Mouse (Mus musculus): ENCODE results near the gene P2ry13. TPM values are rescaled to one million over a fixed set of nuclear protein-coding genes. Genes with fewer than 3 reads are reported as not detected.

P2ry13 gene
- total RNA-seq, 2 experiments from 2014 or later, result 0.37 to 0.74 TPM

DNA sequence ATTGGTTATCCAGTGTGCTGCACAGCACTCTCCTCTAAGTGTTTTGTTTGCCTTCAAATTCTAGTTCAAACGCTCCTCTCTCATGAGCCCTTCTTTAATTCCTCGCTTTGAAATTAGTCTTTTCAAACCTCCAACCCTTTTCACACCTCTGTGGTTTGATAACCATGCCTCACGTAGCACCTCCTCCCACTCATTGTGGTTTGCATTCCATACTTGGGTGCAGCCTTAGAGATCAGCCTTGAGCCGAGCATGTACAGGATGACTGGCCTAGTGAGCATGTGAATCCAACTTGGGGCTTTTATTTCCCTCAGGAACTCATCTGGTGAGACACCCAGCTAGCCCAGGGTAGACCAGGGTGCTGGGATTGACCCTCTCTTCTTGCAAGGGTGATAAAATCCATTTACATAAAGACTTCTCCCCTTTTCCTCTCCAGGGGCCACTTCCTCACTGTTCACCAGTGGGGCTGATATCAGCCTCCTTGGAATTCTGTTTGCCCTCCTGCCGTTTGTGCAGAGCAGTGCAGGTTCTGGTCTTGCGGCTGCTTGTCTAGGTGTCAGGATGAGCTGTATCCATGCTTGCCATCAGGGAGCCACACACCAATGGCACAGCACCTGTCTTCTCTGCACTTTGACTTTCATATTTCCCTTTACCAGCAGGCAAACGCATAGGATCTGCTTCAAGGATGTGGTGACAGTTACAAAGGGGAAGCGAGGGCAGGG is 6.7 kb downstream of the P2ry13 start:
- intact Hi-C loops (cut with DNase I), result no loop called here

DNA sequence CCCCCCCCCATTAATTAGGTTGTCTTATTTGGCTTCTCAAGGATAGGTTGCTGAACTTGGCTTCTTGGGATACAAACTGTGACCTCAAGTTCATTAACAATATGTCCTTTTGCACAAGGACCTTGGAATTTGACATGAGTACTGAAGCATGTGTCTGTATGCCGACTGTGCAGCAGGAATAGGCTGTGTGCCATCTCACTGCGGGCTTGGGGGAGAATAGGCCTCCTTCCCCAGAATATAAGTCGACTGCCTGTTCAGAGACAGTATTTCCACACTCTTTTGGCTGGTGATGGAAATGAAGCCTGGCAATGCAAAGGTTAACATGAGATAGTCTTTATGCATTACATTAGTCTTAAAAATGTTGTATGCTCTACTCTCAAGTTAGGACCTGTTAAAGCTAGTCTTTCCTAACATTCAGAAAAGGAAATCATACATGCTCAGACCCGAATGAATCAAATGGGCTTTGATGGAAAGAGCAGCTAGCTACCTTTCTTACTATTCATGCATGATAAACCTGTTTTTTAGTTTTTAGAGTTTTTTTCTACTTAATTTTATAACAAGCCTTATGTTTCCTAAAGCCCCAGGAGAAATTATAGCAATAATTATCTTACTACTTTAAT is 13.2 kb downstream of the P2ry13 start:
- no peak for DNase-seq
- intact Hi-C loops (cut with DNase I), result no loop called here

More for the DNA sequence above, 6.7 kb downstream of the P2ry13 start:
- no peak for DNase-seq

GRCm38 (mm10) chr3:59194938-59195337 is 15.7 kb downstream of the P2ry13 start, which contains the start of gene Gpr87:
Gene Gpr87, minus strand, starts transcription at chr3:59195104.
- intact Hi-C loops (cut with DNase I), result no loop called here
- DNase-seq, result no peak

GRCm38 (mm10) chr3:59194099-59194498 is 16.6 kb downstream of the P2ry13 start:
- intact Hi-C loops (cut with DNase I), result no loop called here

DNA sequence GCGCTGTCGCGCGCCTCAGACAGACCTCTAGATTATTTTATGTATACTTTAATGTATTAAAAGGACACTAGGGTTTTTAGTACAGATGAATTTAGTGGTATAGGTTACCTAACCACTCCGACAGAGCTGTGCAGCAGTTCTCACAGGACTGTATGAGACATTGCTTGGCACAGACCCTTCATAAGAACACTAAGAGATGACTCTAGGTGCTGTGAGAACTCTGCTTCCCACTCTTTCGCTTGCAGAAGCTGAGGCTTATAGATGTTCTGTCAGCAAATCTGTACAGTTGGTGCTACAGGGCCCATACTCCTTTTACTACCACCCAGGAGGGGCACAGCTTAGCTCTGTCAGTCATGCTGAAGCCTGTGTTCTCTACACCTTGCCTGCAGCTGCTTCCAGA is 19.0 kb downstream of the P2ry13 start:
- intact Hi-C loops (cut with DNase I), result no loop called here

More at GRCm38 (mm10) chr3:59194099-59194498, 16.6 kb downstream of the P2ry13 start:
- no peak for DNase-seq

DNA sequence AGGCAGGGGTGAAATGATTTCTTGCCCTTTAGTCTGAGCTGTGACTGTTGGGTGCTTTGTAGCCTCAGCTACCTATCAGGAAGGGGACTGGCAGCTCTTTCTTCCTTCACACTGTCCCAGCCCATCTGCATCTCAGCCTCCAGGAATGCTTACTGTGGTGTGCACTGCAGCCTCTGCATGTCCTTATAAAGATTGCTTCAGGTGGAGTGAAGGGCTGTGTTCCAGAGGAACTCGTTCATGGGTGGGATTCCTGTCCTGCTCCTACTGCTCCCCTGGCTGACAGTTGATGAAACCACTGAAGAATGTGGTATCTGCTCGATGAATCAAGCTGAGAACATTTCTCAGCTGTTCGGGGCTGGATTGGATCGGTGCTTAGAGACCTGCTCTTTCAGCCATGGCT is 23.3 kb downstream of the P2ry13 start:
- intact Hi-C loops (cut with DNase I), result no loop called here
- no peak for DNase-seq

More for the DNA sequence above, 19.0 kb downstream of the P2ry13 start:
- no peak for DNase-seq

- no peak for DNase-seq
- intact Hi-C loops (cut with DNase I), result no loop called here
Measured at GRCm38 (mm10) chr3:59185662-59186061, 25.0 kb downstream of the P2ry13 start.

GRCm38 (mm10) chr3:59182129-59182528 is 28.6 kb downstream of the P2ry13 start:
- intact Hi-C loops (cut with DNase I), result no loop called here

DNA sequence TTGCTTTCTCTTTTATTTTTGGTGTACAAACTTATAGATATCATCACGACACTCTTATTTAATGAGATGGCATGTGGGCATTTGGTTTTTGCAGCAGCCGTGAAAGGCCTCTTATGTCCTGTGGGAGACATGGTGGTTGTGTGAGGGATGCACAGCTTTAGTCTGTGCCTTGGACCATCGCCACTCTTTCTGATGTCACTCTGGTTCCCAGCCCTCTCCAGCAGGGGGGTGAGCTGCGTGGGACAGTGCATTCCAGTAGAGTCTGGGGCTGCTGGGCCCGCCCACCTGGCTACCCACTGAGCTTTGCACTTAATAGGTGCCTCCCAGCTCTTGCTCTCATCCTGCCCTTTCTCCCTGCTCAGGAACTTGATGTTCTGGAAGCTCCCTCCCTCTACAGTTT is 29.5 kb downstream of the P2ry13 start:
- intact Hi-C loops (cut with DNase I), result no loop called here
- no peak for DNase-seq

More at GRCm38 (mm10) chr3:59182129-59182528, 28.6 kb downstream of the P2ry13 start:
- DNase-seq, result no peak

- intact Hi-C loops (cut with DNase I), result no loop called here
Measured at GRCm38 (mm10) chr3:59176871-59177270, 33.8 kb downstream of the P2ry13 start.

GRCm38 (mm10) chr3:59175234-59175633 is 35.4 kb downstream of the P2ry13 start:
- intact Hi-C loops (cut with DNase I), result no loop called here
- DNase-seq, result peak; percentile 43 to 67

More at GRCm38 (mm10) chr3:59176871-59177270, 33.8 kb downstream of the P2ry13 start:
- no peak for DNase-seq

DNA sequence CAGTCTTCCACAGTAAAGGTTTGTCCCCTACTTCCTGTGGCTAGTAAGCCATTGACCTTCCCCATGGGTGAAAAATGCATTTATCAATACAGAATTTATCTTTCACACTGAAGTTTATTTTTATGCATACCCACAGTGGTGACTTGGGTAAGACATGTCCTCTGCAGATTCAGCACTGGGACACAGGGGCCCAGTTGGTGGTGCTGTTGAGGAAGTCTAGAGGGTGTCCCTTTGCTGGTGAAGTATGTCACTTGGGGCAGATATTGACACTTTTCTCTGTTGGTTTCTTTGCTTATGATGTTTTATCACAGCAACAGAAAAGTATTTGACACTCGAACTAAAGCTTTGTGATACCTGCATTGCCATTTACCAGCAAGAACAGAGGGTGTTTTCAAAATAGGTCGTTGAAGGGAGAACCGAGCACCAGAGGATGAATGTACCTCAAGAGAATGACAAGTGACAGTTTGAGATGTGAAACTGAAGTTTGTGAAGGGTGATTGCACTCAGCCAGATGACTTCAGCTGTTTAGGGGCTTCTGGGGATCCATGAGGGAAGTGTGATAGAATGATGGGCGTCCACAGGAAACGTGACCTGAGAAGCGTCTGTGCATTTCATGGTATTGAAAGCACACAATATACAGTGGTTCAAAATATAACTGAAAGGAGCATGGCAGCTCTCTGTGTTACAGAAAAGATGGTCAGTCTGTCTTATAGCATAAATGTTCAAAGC is 36.1 kb downstream of the P2ry13 start:
- no peak for DNase-seq
- intact Hi-C loops (cut with DNase I), result loop anchor here (5.0 kb wide), 1 partner anchor 52 kb away; no protein-coding TSS in a partner anchor

DNA sequence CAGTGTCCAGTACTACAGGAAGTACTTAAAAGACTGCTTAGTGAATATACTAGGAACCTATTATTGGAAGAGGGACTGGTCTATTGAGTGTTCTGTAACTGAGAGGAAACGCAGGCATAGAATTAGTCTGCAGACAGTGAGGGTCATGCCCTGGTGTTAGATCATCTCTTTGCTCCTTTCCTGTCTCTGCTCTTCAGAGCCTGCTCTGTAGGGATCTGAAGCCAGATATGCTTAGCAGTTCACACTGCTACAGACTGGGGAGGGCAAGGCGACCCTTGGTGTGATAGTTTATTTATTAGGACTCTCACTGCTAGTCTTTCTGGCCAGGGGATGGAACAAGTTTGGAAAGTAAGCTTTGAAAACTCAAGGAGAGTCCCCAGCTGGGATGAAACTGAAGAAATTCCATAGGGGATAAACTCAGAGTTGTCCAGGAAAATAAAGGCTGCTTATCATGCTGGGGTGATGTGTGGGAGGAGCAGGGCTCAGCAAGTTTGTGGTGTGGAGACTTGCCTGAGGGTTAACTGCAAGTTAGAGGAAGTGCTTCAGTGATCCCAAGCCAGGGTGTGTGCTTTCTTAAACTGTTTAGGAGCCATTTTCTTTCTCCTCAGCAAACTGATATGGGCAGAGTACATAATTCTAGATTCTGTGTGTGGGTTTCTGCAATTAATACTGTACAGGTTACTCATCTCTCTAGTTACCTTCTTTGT is 40.6 kb downstream of the P2ry13 start:
- intact Hi-C loops (cut with DNase I), result loop anchor here (5.0 kb wide), 2 partner anchors 48 to 93 kb away; no protein-coding TSS in a partner anchor
- DNase-seq, result no peak

- intact Hi-C loops (cut with DNase I), result loop anchor here (5.0 kb wide), 1 partner anchor 92 kb away; no protein-coding TSS in a partner anchor
- no peak for DNase-seq
Measured at GRCm38 (mm10) chr3:59169215-59169614, 41.5 kb downstream of the P2ry13 start.

GRCm38 (mm10) chr3:59168476-59168875 is 42.2 kb downstream of the P2ry13 start:
- no peak for DNase-seq
- intact Hi-C loops (cut with DNase I), result loop anchor here (5.0 kb wide), 1 partner anchor 91 kb away; no protein-coding TSS in a partner anchor

- intact Hi-C loops (cut with DNase I), result loop anchor here (5.0 kb wide), 1 partner anchor 90 kb away; no protein-coding TSS in a partner anchor
- no peak for DNase-seq
Measured at GRCm38 (mm10) chr3:59167417-59168054, 43.1 kb downstream of the P2ry13 start.

DNA sequence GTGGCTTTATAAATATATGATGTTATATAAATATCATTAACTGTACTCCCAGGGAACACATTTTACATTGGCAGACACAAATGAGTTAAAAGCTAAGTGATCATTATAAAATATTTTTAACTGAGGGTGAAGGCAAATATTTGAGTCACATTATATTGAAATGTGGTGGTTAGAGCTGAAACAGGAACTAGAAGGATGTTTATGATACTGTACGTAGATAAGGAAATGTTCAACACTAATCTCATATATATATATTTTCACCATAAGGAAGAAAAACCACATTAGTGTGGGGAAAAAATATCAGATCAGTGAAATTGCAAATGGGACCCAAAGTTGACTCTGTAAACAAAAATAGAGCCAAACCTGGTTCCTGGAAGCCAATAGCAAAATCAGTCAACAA is 50.2 kb downstream of the P2ry13 start:
- DNase-seq, result no peak
- intact Hi-C loops (cut with DNase I), result no loop called here

Measured in heart, postnatal 14 days (tissue).